Mouse (Mus musculus) E14TG2a.4 (cell line): Measurements from ENCODE around the gene Cep170b.
A peak's percentile ranks its signal among the peaks of the same experiment; 100 is the strongest.

ENCODE experiments used
- H3K27me3 ChIP-seq: 2 replicates; pipeline ENCODE4 v1.6.1; 2014; ENCODE audit warnings: low read length, control low read depth; ENCODE audit not compliant: insufficient read depth
- H3K36me3 ChIP-seq: 2 replicates; pipeline ENCODE4 v1.6.1; 2014; ENCODE audit warnings: low read length, control low read depth; ENCODE audit not compliant: insufficient read depth
- H3K4me1 ChIP-seq: replicated peaks from 2 replicates; pipeline ENCODE4 v1.6.1; 2014; ENCODE audit warnings: low read depth, low read length, control low read depth
- H3K4me3 ChIP-seq: replicated peaks from 2 replicates; pipeline ENCODE4 v1.5.1; 2014; ENCODE audit warnings: mild to moderate bottlenecking, low read length
- H3K9me3 ChIP-seq: 2 replicates; pipeline ENCODE4 v1.6.1; 2014; ENCODE audit warnings: low read length, control low read depth
- CTCF ChIP-seq: conservative IDR thresholded peaks from 2 replicates; pipeline ENCODE4 v1.5.1; 2014; ENCODE audit warnings: low read length
- NANOG ChIP-seq: IDR thresholded peaks from 2 replicates; pipeline ENCODE4 v1.6.1; 2014; ENCODE audit warnings: borderline replicate concordance, low read length, mixed read lengths
- POU5F1 ChIP-seq: IDR thresholded peaks from 2 replicates; pipeline ENCODE4 v1.6.1; 2014; ENCODE audit warnings: low read length, borderline replicate concordance

Cep170b gene

DNA sequence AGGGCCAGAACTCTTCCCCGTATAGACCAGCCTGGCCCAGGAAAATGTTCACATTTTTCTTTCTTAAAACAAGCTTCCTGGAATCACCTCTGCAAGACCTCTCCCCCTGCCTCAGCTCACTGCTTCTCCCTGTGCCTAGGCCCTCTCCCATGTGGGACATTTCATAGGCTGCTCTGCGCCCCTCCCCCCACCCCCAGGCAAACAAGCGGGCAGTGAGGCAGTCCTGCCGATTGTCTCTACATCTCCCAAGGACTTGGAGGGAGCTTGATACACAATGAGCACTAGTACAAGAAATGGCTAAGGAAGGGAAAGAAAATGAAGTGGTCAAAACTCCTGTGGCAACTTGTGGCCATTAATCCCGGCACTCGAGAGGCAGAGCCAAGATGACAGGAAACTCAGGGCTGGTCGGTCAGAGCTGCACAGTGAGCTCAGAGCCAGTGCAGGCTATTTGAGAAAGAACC, 74.1 kb downstream of the Cep170b start:
- TF ChIP-seq POU5F1, result no peak
- Histone ChIP-seq H3K27me3 (0 out of 2 replicates have a peak, but pooled peaks cover 1% of the 10 kb centered on the region), H3K9me3 (no peaks in the 10 kb centered on the region), H3K4me1 (peaks cover 87% of the 10 kb centered on the region), H3K36me3 (no peaks in the 10 kb centered on the region), H3K4me3 (peak overlapping the region; percentile 76)

- 0 out of 2 replicates have a peak, but pooled peaks cover 4% of the 10 kb centered on the region for H3K27me3 ChIP-seq
- TF ChIP-seq CTCF (no peak), NANOG (no peak), POU5F1 (no peak)
Measured at GRCm38 (mm10) chr12:112794998-112795397, 74.7 kb downstream of the Cep170b start.

GRCm38 (mm10) chr12:112795466-112796104, 75.3 kb downstream of the Cep170b start:
- TF ChIP-seq NANOG (no peak), POU5F1 (no peak), CTCF (no peak)
- H3K4me1 ChIP-seq, result peaks cover 98% of the 10 kb centered on the region
- H3K4me3 ChIP-seq, result peak overlapping the region; percentile 76
- H3K27me3 ChIP-seq, result peaks cover 6% of the 10 kb centered on the region
- H3K9me3 ChIP-seq, result no peaks in the 10 kb centered on the region
- no peaks in the 10 kb centered on the region for H3K36me3 ChIP-seq

More at GRCm38 (mm10) chr12:112794998-112795397, 74.7 kb downstream of the Cep170b start:
- H3K9me3 ChIP-seq, result no peaks in the 10 kb centered on the region
- peak overlapping the region; percentile 76 for H3K4me3 ChIP-seq
- no peaks in the 10 kb centered on the region for H3K36me3 ChIP-seq
- peaks cover 93% of the 10 kb centered on the region for H3K4me1 ChIP-seq
